Mouse (Mus musculus): ENCODE measurements around the gene Tmem232.

DNA sequence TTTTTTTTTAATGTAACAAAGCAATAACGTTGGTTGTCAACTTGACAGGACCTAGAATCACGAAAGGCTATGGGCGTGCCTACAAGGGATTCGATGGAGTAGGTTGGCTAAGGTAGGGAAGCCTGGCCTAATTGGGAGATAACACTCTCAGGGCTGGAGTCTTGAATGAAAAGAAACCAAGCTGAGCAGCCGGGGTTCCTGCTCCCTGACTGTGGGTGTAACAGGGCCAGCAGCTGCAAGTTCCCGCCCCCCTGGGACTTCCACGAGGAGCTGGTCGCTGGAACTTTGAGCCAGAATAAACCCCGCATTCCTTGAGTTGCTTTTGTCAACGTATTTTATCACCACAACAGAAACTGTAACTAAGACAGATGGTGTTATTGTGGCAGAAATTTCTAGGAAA, 16.2 kb upstream of the Tmem232 start:
- TF ChIP-seq GATA1 (IDR thresholded peaks at IDR 0.05; ENCODE audit: low read length): no peak
- no peak for TF ChIP-seq TAL1 (IDR thresholded peaks at IDR 0.05; ENCODE audit: low read length)

All from erythroblast, embryonic 14.5 days (primary cell).